Mouse (Mus musculus) hindbrain, embryonic 11.5 days (tissue): ENCODE data around the gene Tjp3. TPM values are rescaled to one million over a fixed set of nuclear protein-coding genes. Genes with fewer than 3 reads are reported as not detected.

Source experiments
- ATAC-seq: fragments of 200-750 bp; cut with Nextera tagmentation; 2 replicates; pipeline ENCODE4 v1.8.0; 2017; ENCODE audit warnings: mild to moderate bottlenecking, moderate TSS enrichment, moderate library complexity; ENCODE audit not compliant: low FRiP score
- DNase-seq: peaks from one replicate; pipeline ENCODE4 v3.0.0-alpha.2; 2015; ENCODE audit warnings: low spot score
- H3K27ac ChIP-seq: fragments of 300-500 bp; sonication (generic); 2 replicates; pipeline ENCODE4 v1.5.1; 2014; ENCODE audit warnings: mild to moderate bottlenecking, low read depth, low read length
- H3K27me3 ChIP-seq: fragments of 300-500 bp; sonication (generic); 2 replicates; pipeline ENCODE4 v1.6.1; 2014; ENCODE audit warnings: mild to moderate bottlenecking, low read length, moderate library complexity, mixed read lengths; ENCODE audit not compliant: control insufficient read depth, insufficient read depth
- H3K36me3 ChIP-seq: fragments of 300-500 bp; sonication (generic); 2 replicates; pipeline ENCODE4 v1.6.1; 2014; ENCODE audit warnings: mild to moderate bottlenecking, low read length, moderate library complexity, mixed read lengths; ENCODE audit not compliant: control insufficient read depth, insufficient read depth
- H3K4me1 ChIP-seq: fragments of 300-500 bp; sonication (generic); replicated peaks from 2 replicates; pipeline ENCODE4 v1.6.1; 2014; ENCODE audit warnings: low read length, mixed read lengths; ENCODE audit not compliant: control insufficient read depth, insufficient read depth
- H3K4me2 ChIP-seq: fragments of 300-500 bp; sonication (generic); replicated peaks from 2 replicates; pipeline ENCODE4 v1.6.1; 2014; ENCODE audit warnings: mild to moderate bottlenecking, low read depth, low read length
- H3K4me3 ChIP-seq: fragments of 300-500 bp; sonication (generic); 2 replicates; pipeline ENCODE4 v1.5.1; 2014; ENCODE audit warnings: low read depth, low read length
- H3K9ac ChIP-seq: fragments of 300-500 bp; sonication (generic); 2 replicates; pipeline ENCODE4 v1.6.1; 2014; ENCODE audit warnings: low read depth, low read length
- H3K9me3 ChIP-seq: fragments of 300-500 bp; sonication (generic); 2 replicates; pipeline ENCODE4 v1.6.1; 2016; ENCODE audit warnings: low read length; ENCODE audit not compliant: control insufficient read depth
- WGBS: fragments of 180-500 bp; shearing (Covaris S2); extraction: QIAGEN DNeasy Blood & Tissue Kit; methylation state at CpG from one replicate; pipeline ENCODE4 v1.1.7; 2014; 5-methylcytosine and 5-hydroxymethylcytosine counted together
- polyA plus RNA-seq: library from polyadenylated mRNA; unstranded; fragments of >200 nt; fragmentation: Nextera tagmentation; extraction: Ambion mirVana; gene quantifications from 2 replicates; pipeline ENCODE4 v1.2.1, GENCODE M21; 2014

Tjp3 gene
- polyA plus RNA-seq, 1 experiment from 2014 or later, result 3.9 TPM

DNA sequence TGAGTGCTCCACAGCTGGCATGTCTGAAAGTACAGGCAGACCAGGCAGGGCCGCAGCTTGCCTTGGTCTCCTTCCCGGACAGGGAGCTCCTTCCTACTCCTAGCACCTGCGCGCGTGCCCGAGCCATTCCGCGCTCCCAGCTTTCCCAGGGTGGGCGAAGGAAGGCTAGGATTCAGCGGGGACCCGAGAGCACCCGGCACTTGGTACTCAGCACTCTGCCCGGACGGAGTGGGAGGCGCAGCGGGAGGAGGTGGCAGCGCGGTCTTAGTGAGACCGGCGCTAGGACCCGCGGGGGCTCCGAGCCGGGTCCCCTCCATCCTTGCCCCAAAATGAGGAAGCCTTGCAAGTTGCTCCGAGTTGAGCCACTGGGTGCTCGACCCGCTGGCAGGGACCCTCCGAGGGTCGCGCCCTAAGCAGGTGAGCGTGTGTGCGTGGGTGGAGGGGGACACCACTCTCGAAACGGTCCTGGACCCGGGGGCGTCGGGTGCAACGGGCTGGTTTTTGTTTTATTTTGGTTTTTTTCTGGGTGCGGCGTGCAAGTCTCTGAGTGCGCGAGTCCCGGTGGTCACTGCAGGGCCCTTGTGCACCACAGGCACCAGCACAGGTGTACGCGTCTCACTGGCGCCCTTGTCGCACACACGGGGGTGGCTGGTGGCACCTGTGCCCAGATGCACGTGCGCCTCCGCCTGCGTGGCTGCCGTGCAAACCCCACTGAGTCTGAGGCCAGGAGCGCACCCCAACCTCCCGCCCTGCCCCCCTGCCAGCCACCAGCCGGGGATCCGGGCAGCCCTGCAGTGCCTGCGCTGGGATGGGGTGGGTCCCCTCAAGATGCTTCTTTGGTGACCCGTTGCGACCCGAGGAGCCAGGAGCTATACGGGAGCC lies 34.0 kb downstream of the Tjp3 start:
- no peak overlapping the region for H3K27ac ChIP-seq
- no peak for ATAC-seq
- H3K4me2 ChIP-seq, result peak overlapping the region; percentile 58
- H3K4me3 ChIP-seq, result peak overlapping the region; percentile 37
- H3K9ac ChIP-seq, result peak overlapping the region; percentile 4
- peaks cover 51% of the 10 kb centered on the region for H3K27me3 ChIP-seq
- H3K4me1 ChIP-seq, result peaks cover under 1% of the 10 kb centered on the region; the same call in 1 of the 2 replicates
- WGBS, result 2% methylated on average over 61 of the region's 62 CpGs
- no peaks in the 10 kb centered on the region for H3K9me3 ChIP-seq
- H3K36me3 ChIP-seq, result no peaks in the 10 kb centered on the region
- DNase-seq, result peak; percentile 63

DNA sequence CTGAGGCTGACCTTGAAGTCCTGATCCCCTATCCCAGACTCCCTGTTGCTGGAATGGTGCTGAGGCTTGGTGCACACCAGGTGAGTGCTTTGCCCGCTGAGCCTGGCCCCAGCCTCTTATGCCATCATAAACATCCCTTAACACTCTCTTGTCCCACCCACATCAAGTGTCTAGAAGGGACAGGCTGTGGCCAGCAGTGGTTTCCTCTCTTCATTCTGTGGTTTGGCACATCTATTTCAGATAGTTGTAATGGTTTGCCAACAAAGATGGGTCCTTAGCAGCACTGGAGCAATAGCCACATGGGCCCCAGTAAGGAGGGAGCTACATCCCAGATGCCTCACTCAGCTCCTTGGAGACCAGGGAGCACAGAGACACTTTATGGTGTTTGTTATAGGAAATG lies 36.5 kb downstream of the Tjp3 start:
- ATAC-seq (no peak), DNase-seq (no peak)
- Histone ChIP-seq H3K27ac (no peak overlapping the region), H3K4me3 (no peak overlapping the region), H3K27me3 (peaks cover 64% of the 10 kb centered on the region), H3K36me3 (no peaks in the 10 kb centered on the region), H3K9ac (no peak overlapping the region), H3K9me3 (no peaks in the 10 kb centered on the region), H3K4me2 (no peak overlapping the region), H3K4me1 (peaks cover 5% of the 10 kb centered on the region; the same call in 1 of the 2 replicates)
- 62% methylated on average over 1 of the region's 1 CpGs for WGBS

DNA sequence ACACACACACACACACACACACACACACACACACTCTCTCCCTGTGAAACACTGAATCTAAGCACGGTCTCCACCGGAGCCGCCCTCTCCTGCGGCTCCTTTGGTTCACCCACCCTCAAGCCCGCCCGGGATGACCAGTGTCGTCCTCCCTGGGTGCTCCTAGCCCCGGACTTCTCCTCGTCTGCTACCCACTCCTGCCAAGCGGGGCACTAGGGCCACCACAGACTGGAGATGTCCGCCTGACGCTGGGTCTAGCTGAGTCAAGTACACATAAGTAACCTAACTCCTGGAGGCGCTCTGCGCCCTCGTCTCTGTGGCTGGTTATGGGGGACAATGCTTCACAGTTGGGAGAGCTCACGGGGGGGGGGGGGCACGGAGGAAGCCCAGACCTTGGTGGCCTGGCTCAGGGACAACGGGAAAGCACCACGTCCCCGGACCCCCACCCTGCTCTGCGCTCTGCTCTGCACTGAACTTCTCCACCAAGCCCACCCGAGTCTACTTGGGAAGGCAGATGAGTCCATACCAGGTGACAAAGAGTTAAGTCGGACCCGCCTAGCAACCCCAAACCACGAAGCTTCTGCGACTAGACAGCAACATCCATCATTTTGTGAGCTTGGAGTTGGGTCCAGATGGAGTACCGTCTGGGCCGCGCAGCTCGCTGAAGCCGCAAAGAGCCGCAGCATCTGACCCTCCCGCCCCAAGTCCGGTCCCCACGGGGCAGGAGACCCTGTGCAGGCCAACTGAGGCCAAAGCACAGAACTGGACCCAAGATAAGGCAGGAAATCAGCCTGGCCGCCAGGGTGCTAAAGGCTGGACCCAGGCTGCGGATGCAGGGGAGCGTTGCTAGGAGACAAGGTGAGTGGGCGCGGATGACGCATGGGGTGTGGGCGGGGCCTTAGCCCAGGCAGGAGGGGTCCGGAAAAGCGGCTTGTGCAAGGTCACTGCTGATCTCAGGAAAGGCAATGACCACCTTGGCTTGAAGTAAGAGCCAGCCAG lies 38.7 kb downstream of the Tjp3 start, which contains the start of gene Matk:
TSS of gene Matk (plus strand) at position 512 of the 996 bp plus-strand sequence.
- peaks cover 5% of the 10 kb centered on the region; the same call in 1 of the 2 replicates for H3K4me1 ChIP-seq
- peaks cover 48% of the 10 kb centered on the region for H3K27me3 ChIP-seq
- 10% methylated on average over 43 of the region's 44 CpGs for WGBS
- ATAC-seq (peak; percentile 78), DNase-seq (peak; percentile 76)
- H3K27ac ChIP-seq, result no peak within 1 kb of the TSS
- H3K9me3 ChIP-seq, result no peaks in the 10 kb centered on the region
- H3K4me2 ChIP-seq, result peak within 1 kb of the TSS; percentile 19
- no peaks in the 10 kb centered on the region for H3K36me3 ChIP-seq
- peak within 1 kb of the TSS; percentile 1; the same call in 1 of the 2 replicates for H3K4me3 ChIP-seq
- no peak within 1 kb of the TSS for H3K9ac ChIP-seq

DNA sequence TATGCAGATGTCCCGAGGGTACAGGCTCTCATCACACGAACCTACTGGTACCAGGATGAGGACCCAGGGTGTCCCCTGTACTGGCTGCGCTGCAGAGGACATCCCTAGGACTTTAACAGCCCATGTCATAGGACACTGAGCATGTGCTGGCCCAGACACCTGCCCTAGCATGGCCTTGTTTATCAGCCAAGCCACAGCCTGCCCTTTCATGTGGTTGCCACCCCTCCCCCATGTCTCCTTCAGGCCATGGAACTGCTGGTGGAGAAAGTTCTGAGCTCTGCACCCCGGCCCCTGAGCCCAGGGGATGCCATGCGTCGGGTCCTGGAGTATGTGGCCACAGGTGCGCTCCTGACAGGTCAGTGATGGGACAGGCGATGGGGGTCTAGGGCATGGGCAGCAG lies 41.9 kb downstream of the Tjp3 start:
- ATAC-seq, result no peak
- H3K4me3 ChIP-seq, result no peak overlapping the region
- H3K27me3 ChIP-seq, result peaks cover 30% of the 10 kb centered on the region
- WGBS, result 86% methylated on average over 8 of the region's 8 CpGs
- no peak for DNase-seq
- no peak overlapping the region for H3K4me2 ChIP-seq
- H3K27ac ChIP-seq, result no peak overlapping the region
- H3K4me1 ChIP-seq, result peaks cover 5% of the 10 kb centered on the region; the same call in 1 of the 2 replicates
- H3K9me3 ChIP-seq, result no peaks in the 10 kb centered on the region
- H3K36me3 ChIP-seq, result no peaks in the 10 kb centered on the region
- H3K9ac ChIP-seq, result no peak overlapping the region

DNA sequence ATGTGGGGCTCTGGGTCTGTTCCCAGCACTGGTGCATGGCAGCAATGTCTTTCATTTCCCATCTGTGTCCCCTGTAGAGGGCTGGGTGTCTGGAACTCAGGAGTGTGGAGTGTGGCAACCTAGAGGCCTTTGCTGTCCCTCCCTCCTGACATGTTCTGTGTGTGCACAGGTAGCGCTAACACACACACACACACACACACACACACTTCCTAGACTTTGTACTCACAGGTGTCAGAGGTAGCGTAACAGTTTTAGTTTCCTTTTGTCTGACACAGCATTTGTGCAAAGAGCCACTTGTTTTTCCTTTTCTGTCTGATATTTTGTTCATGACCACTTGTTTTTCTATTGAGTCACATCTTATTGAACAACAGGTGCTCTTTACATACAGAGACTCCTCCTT lies 43.6 kb downstream of the Tjp3 start:
- peaks cover 5% of the 10 kb centered on the region; the same call in 1 of the 2 replicates for H3K4me1 ChIP-seq
- peaks cover 17% of the 10 kb centered on the region for H3K27me3 ChIP-seq

DNA sequence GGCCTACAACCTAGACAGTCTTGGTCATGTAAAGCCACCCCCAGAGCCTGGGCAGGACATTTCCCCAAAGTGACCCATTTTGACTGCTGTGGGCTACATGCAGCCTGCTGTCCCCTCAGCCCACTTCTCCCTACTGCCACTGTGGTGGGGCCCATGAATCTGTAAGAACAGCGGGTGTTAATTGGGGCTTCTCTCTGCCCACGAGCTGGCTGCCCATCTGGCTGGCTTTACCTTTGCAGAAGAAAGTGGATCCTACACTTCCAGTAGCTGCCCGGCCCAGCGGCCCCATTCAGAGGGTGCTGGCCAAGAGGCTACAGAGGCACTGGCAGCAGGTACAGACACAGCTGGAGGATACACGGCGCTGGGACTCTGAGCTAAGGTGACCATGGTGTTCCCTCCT lies 46.2 kb downstream of the Tjp3 start:
- Histone ChIP-seq H3K27me3 (peaks cover 2% of the 10 kb centered on the region; the same call in 1 of the 2 replicates), H3K9ac (no peak overlapping the region), H3K4me2 (no peak overlapping the region), H3K27ac (no peak overlapping the region), H3K4me3 (no peak overlapping the region), H3K9me3 (no peaks in the 10 kb centered on the region), H3K36me3 (no peaks in the 10 kb centered on the region), H3K4me1 (0 out of 2 replicates have a peak, but pooled peaks cover 2% of the 10 kb centered on the region)
- 89% methylated on average over 6 of the region's 6 CpGs for WGBS
- no peak for DNase-seq
- ATAC-seq, result no peak

More for the DNA sequence above, 43.6 kb downstream of the Tjp3 start:
- Histone ChIP-seq H3K9ac (no peak overlapping the region), H3K4me3 (no peak overlapping the region), H3K4me2 (no peak overlapping the region), H3K9me3 (no peaks in the 10 kb centered on the region), H3K27ac (no peak overlapping the region), H3K36me3 (no peaks in the 10 kb centered on the region)
- ATAC-seq (no peak), DNase-seq (no peak)
- 91% methylated on average over 2 of the region's 2 CpGs for WGBS

DNA sequence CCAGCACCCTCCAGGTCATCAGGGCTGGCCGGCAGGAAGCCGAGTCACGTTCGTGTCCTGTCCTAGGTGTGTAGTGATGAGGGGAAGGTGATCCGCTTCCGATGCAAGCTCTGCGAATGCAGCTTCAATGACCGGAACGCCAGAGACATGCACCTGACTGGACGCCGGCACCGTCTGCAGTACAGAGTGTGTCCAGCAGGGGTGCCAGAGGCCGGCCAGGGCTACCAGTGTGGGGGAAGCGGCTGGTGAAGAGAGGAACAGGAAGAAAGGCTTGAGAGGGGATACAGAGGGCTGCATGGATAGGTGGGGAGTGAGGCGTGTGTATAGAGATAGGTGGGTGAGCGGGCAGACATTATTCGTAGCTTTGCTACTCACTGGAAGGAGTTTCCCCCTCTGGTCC lies 46.8 kb downstream of the Tjp3 start:
- ATAC-seq, result peak; percentile 41; the same call in 1 of the 2 replicates
- Histone ChIP-seq H3K27me3 (peaks cover 6% of the 10 kb centered on the region), H3K9ac (0 out of 2 replicates have a peak overlapping the region, but pooled peaks have one; percentile 15), H3K4me2 (no peak overlapping the region), H3K4me1 (0 out of 2 replicates have a peak, but pooled peaks cover 5% of the 10 kb centered on the region), H3K4me3 (no peak overlapping the region), H3K9me3 (no peaks in the 10 kb centered on the region), H3K27ac (no peak overlapping the region), H3K36me3 (no peaks in the 10 kb centered on the region)
- WGBS, result 9% methylated on average over 17 of the region's 17 CpGs
- peak; percentile 88 for DNase-seq

DNA sequence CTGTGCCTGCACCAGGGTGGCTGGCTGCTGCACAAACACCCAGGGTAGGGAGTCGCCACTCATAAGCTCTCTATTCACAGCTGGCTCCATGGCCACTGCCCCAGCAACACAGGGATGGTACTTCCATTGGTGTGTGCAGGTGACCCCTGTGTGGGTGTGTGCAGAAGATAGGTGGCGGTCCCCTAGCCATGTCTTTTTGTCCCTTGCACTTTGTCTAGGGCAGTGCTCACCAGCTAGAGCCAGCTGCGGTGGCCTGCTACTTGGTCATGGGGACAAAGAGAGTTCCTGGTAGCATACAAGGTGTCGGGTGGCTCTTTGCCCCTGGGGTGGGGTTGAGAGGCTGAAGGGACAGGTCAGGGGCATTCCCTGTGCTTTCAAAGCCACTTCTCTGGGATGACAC lies 47.2 kb downstream of the Tjp3 start:
- DNase-seq (no peak), ATAC-seq (no peak)
- Histone ChIP-seq H3K4me1 (0 out of 2 replicates have a peak, but pooled peaks cover 5% of the 10 kb centered on the region), H3K4me2 (no peak overlapping the region), H3K27me3 (peaks cover 10% of the 10 kb centered on the region), H3K9ac (no peak overlapping the region), H3K36me3 (no peaks in the 10 kb centered on the region), H3K27ac (no peak overlapping the region), H3K9me3 (no peaks in the 10 kb centered on the region), H3K4me3 (no peak overlapping the region)
- 73% methylated on average over 4 of the region's 4 CpGs for WGBS
